ENCODE assay signal across 8 mouse cellular contexts in genomic region chr12:105019359-105020219, GRCm38 (mm10). TPM values are rescaled to one million over a fixed set of nuclear protein-coding genes. Genes with fewer than 3 reads are reported as not detected.
DNase-seq lines count a peak whose midpoint lies in the region; ATAC-seq and TF ChIP-seq lines count a peak whose summit lies in the region.

No protein-coding gene starts in this region.

- no peak for TF ChIP-seq POLR2A in lung, adult 2 months (IDR thresholded peaks at IDR 0.05; ENCODE audit: borderline replicate concordance, extremely low read depth, low read depth, low read length)
- TF ChIP-seq POLR2A in bone marrow, adult 2 months (IDR thresholded peaks at IDR 0.05; ENCODE audit: borderline replicate concordance, control insufficient read depth, low read depth, low read length) = no peak

- no peak overlapping the region for H3K9ac ChIP-seq in lung, embryonic 14.5 days

- no peaks in the 10 kb centered on the region; the same call in 1 of the 2 replicates for H3K9me3 ChIP-seq in lung, embryonic 14.5 days (ENCODE audit: low read depth, low read length)
- H3K9me3 ChIP-seq in megakaryocyte, embryonic 14.5 days = peaks cover 11% of the 10 kb centered on the region

- H3K4me3 ChIP-seq in lung, embryonic 14.5 days (ENCODE audit: low read depth, low read length) = no peak overlapping the region
- H3K4me3 ChIP-seq in lung, adult 2 months (replicated peaks; ENCODE audit: extremely low read depth, low read depth, low read length) = no peak overlapping the region
- H3K4me3 ChIP-seq in bone marrow, adult 2 months (replicated peaks; ENCODE audit: control insufficient read depth, low read depth, low read length) = peak overlapping the region; percentile 46
- peak overlapping the region; percentile 91 for H3K4me3 ChIP-seq in megakaryocyte, embryonic 14.5 days (replicated peaks)

- no peak overlapping the region for H3K4me2 ChIP-seq in lung, embryonic 14.5 days

- H3K36me3 ChIP-seq in lung, embryonic 14.5 days (ENCODE audit: insufficient read depth) = no peaks in the 10 kb centered on the region
- peaks cover 11% of the 10 kb centered on the region for H3K36me3 ChIP-seq in megakaryocyte, embryonic 14.5 days (replicated peaks; ENCODE audit: low read length)

- H3K4me1 ChIP-seq in lung, embryonic 14.5 days (ENCODE audit: insufficient read depth) = no peaks in the 10 kb centered on the region
- H3K4me1 ChIP-seq in lung, adult 2 months (ENCODE audit: control insufficient read depth, insufficient read depth, low read length) = no peaks in the 10 kb centered on the region
- peaks cover 5% of the 10 kb centered on the region for H3K4me1 ChIP-seq in bone marrow, adult 2 months (ENCODE audit: control insufficient read depth, insufficient read depth, low read length)
- peaks cover 98% of the 10 kb centered on the region for H3K4me1 ChIP-seq in megakaryocyte, embryonic 14.5 days

- WGBS in lung, embryonic 14.5 days = 53% methylated on average over 19 of the region's 19 CpGs
- WGBS in lung, adult 2 months = 42% methylated on average over 19 of the region's 19 CpGs
- WGBS in bone marrow, adult 2 months = 8% methylated on average over 19 of the region's 19 CpGs

- intact Hi-C loops in heart, postnatal 14 days (cut with DNase I) = loop anchor here (10.0 kb wide), 1 partner anchor 265 kb away; the partner anchor contains the start of gene Dicer1
- intact Hi-C loops in left cerebral cortex, postnatal 25 days (cut with DNase I) = loop anchor here (10.0 kb wide), 1 partner anchor 175 kb away; no protein-coding TSS in a partner anchor

- no peak for DNase-seq in lung, embryonic 14.5 days
- no peak for DNase-seq in lung, adult 2 months
- peak; percentile 70 to 81 for DNase-seq in heart, postnatal 14 days
- no peak for DNase-seq in right cerebral cortex, adult 18-20 months
- DNase-seq in right cerebral cortex, postnatal 14 days = no peak
- DNase-seq in left cerebral cortex, postnatal 25 days (ENCODE audit: low spot score in 2 of 2) = no peak

- peak; percentile 57; the same call in 1 of the 2 replicates for ATAC-seq in lung, embryonic 14.5 days (ENCODE audit: insufficient read depth)

- H3K27ac ChIP-seq in lung, embryonic 14.5 days (ENCODE audit: low read depth) = peak overlapping the region; percentile 21; the same call in 1 of the 2 replicates
- peak overlapping the region; percentile 79 for H3K27ac ChIP-seq in bone marrow, adult 2 months (ENCODE audit: control insufficient read depth, insufficient read depth, low read depth, low read length, poor library complexity)

- H3K27me3 ChIP-seq in lung, embryonic 14.5 days (ENCODE audit: insufficient read depth, low read length) = 0 out of 2 replicates have a peak, but pooled peaks cover 2% of the 10 kb centered on the region
- H3K27me3 ChIP-seq in megakaryocyte, embryonic 14.5 days (replicated peaks) = no peaks in the 10 kb centered on the region

- TF ChIP-seq CTCF in lung, embryonic 14.5 days (IDR thresholded peaks at IDR 0.05; ENCODE audit: low read depth) = no peak
- no peak for TF ChIP-seq CTCF in lung, adult 2 months (IDR thresholded peaks at IDR 0.05; ENCODE audit: insufficient read depth, low read length)
- no peak for TF ChIP-seq CTCF in bone marrow, adult 2 months (IDR thresholded peaks at IDR 0.05; ENCODE audit: control insufficient read depth, insufficient read depth, low read length)

RNA-seq across cellular contexts. Expression of gene Syne3, which starts 10.0 kb away (rescaled TPM):
- 0.29 and 0.39 TPM in 2 replicates for polyA plus RNA-seq in lung, embryonic 14.5 days (2014; fragmentation: Nextera tagmentation; extraction: Ambion mirVana)
- 3.5 and 3.7 TPM in 2 replicates for polyA plus RNA-seq in lung, adult 2 months (2012; rRNA removed)
- 9.0 and 11.1 TPM in 2 replicates for polyA plus RNA-seq in bone marrow, adult 2 months (2011; ENCODE audit: insufficient read depth, insufficient read length, low replicate concordance, missing spikeins)
- total RNA-seq in heart, postnatal 14 days (2021) = 1 to 10 TPM; 5.2 to 6.1 TPM
- 4.2 and 6.8 TPM in 2 replicates for polyA plus RNA-seq in megakaryocyte, embryonic 14.5 days (2012; ENCODE audit: insufficient read depth, low replicate concordance)
- 1 to 10 TPM in 1 of 2 experiments, under 1 TPM in 1; 0.98 to 1.3 TPM for total RNA-seq in left cerebral cortex, postnatal 25 days (2021)

RNA-seq across cellular contexts. Expression of gene Glrx5, which starts 12.9 kb away (rescaled TPM):
- polyA plus RNA-seq in lung, embryonic 14.5 days (2014; fragmentation: Nextera tagmentation; extraction: Ambion mirVana) = 177 and 186 TPM in 2 replicates
- 43.1 and 54.7 TPM in 2 replicates for polyA plus RNA-seq in lung, adult 2 months (2012; rRNA removed)
- 274 and 493 TPM in 2 replicates for polyA plus RNA-seq in bone marrow, adult 2 months (2011; ENCODE audit: insufficient read depth, insufficient read length, low replicate concordance, missing spikeins)
- 10 to 100 TPM; 90.2 to 91.5 TPM for total RNA-seq in heart, postnatal 14 days (2021)
- 46.1 and 131 TPM in 2 replicates for polyA plus RNA-seq in megakaryocyte, embryonic 14.5 days (2012; ENCODE audit: insufficient read depth, low replicate concordance)
- total RNA-seq in left cerebral cortex, postnatal 25 days (2021) = 10 to 100 TPM; 50.8 to 53.6 TPM

Comparison
In these comparisons a context has a peak if more than half of its experiments do, and no peak if none do; other contexts are left out.
1. DNase-seq: peak in heart, postnatal 14 days (2 of 2); none in lung, embryonic 14.5 days (single experiment), lung, adult 2 months (single experiment), right cerebral cortex, adult 18-20 months (single experiment), right cerebral cortex, postnatal 14 days (single experiment) and left cerebral cortex, postnatal 25 days (0 of 2).
2. H3K4me3 ChIP-seq: peak in bone marrow, adult 2 months (single experiment) and megakaryocyte, embryonic 14.5 days (single experiment); none in lung, embryonic 14.5 days (single experiment) and lung, adult 2 months (single experiment).